Mouse (Mus musculus) adrenal gland, adult 8-10 months (tissue): Measurements from ENCODE around the gene Gm20809. TPM values are rescaled to one million over a fixed set of nuclear protein-coding genes. Genes with fewer than 3 reads are reported as not detected.
"Not testable (repeated sequence)": the region's sequence is repeated elsewhere in the genome, so short reads cannot be mapped to it uniquely, and the experiment has no call there.

Experiments
- DNase-seq: peaks from one replicate; pipeline ENCODE4 v3.0.0; 2022
- total RNA-seq, 4 experiments: library from RNA; stranded (reverse); gene quantifications; 2 replicates each; pipeline ENCODE4 v1.2.4; 2022

The Gm20809 gene
- not detected for total RNA-seq

- DNase-seq = not testable (repeated sequence)
Observed at GRCm38 (mm10) chrY:24454757-24455156, at the start of gene Gm20809. Gene Gm20809, plus strand, starts transcription at chrY:24455057.
